Mouse (Mus musculus) small intestine, adult 2 months (tissue): ENCODE measurements around the gene Adamts16. TPM values are rescaled to one million over a fixed set of nuclear protein-coding genes. Genes with fewer than 3 reads are reported as not detected.
"Not testable (repeated sequence)": the region's sequence is repeated elsewhere in the genome, so short reads cannot be mapped to it uniquely, and the experiment has no call there.

ENCODE experiments used
- H3K27ac ChIP-seq: fragments of 200-500 bp; 2 replicates; pipeline ENCODE4 v1.5.1; 2012; ENCODE audit warnings: low read depth, low read length, control low read depth, inconsistent platforms; ENCODE audit not compliant: insufficient read depth
- H3K27me3 ChIP-seq: fragments of 200-500 bp; 2 replicates; pipeline ENCODE4 v1.6.1; 2012; ENCODE audit warnings: mild to moderate bottlenecking, moderate library complexity, low read length, inconsistent platforms; ENCODE audit not compliant: control insufficient read depth, insufficient read depth
- H3K36me3 ChIP-seq: fragments of 200-500 bp; 2 replicates; pipeline ENCODE4 v1.6.1; 2012; ENCODE audit warnings: mild to moderate bottlenecking, low read length, control low read depth, inconsistent platforms; ENCODE audit not compliant: control insufficient read depth, insufficient read depth
- H3K4me1 ChIP-seq: fragments of 200-500 bp; 2 replicates; pipeline ENCODE4 v1.6.1; 2012; ENCODE audit warnings: low read length, inconsistent platforms, mixed read lengths; ENCODE audit not compliant: control insufficient read depth, insufficient read depth, insufficient read length
- H3K4me3 ChIP-seq: fragments of 200-500 bp; 2 replicates; pipeline ENCODE4 v1.5.1; 2012; ENCODE audit warnings: low read depth, mild to moderate bottlenecking, control low read depth, inconsistent platforms, low read length, moderate library complexity
- CTCF ChIP-seq: fragments of 200-500 bp; IDR thresholded peaks from 2 replicates; pipeline ENCODE4 v1.5.1; 2012; ENCODE audit warnings: low read depth, mild to moderate bottlenecking, control low read depth, inconsistent platforms, low read length, moderate library complexity, mixed read lengths; ENCODE audit not compliant: insufficient replicate concordance, insufficient read length; ENCODE audit errors: extremely low read depth
- POLR2A ChIP-seq: fragments of 200-500 bp; IDR thresholded peaks from 2 replicates; pipeline ENCODE4 v1.6.1; 2012; ENCODE audit warnings: low read depth, mild to moderate bottlenecking, control low read depth, inconsistent platforms, low read length, moderate library complexity
- WGBS: fragments of 180-500 bp; shearing (Covaris S2); methylation state at CpG from one replicate; pipeline ENCODE4 v1.1.7; 2018; 5-methylcytosine and 5-hydroxymethylcytosine counted together
- polyA plus RNA-seq: library from polyadenylated mRNA; depleted of rRNA; stranded (reverse); fragments of >200 nt; gene quantifications from 2 replicates; pipeline ENCODE4 v1.2.3, GENCODE M21; 2012; rRNA removed

The Adamts16 gene
- 0.08 TPM in 1 of 2 replicates, not detected in the other for polyA plus RNA-seq

GRCm38 (mm10) chr13:70841421-70841904 is at the start of gene Adamts16:
TSS of gene Adamts16 (minus strand) at chr13:70841811.
- no peaks in the 10 kb centered on the region for H3K36me3 ChIP-seq
- TF ChIP-seq POLR2A (no peak), CTCF (no peak)
- peak within 1 kb of the TSS; percentile 41 for H3K4me3 ChIP-seq
- H3K27me3 ChIP-seq = peaks cover 5% of the 10 kb centered on the region; the same call in 1 of the 2 replicates
- H3K27ac ChIP-seq = no peak within 1 kb of the TSS
- H3K4me1 ChIP-seq = peaks cover 18% of the 10 kb centered on the region
- WGBS = 4% methylated on average over 18 of the region's 18 CpGs

- no peak overlapping the region for H3K27ac ChIP-seq
- no peak overlapping the region for H3K4me3 ChIP-seq
- TF ChIP-seq CTCF = no peak
- TF ChIP-seq POLR2A = no peak
- H3K36me3 ChIP-seq = no peaks in the 10 kb centered on the region
- 96% methylated on average over 1 of the region's 1 CpGs for WGBS
- H3K4me1 ChIP-seq = no peaks in the 10 kb centered on the region
- H3K27me3 ChIP-seq = no peaks in the 10 kb centered on the region
These were observed 45.5 kb upstream of the Adamts16 start for GRCm38 (mm10) chr13:70887136-70887535.

- no peak overlapping the region for H3K27ac ChIP-seq
- H3K36me3 ChIP-seq = no peaks in the 10 kb centered on the region
- 83% methylated on average over 2 of the region's 2 CpGs for WGBS
- no peaks in the 10 kb centered on the region for H3K27me3 ChIP-seq
- no peak overlapping the region for H3K4me3 ChIP-seq
- H3K4me1 ChIP-seq = peaks cover 2% of the 10 kb centered on the region; the same call in 1 of the 2 replicates
- TF ChIP-seq POLR2A (no peak), CTCF (no peak)
These were observed 43.4 kb upstream of the Adamts16 start for GRCm38 (mm10) chr13:70885006-70885405.

- no peaks in the 10 kb centered on the region for H3K36me3 ChIP-seq
- WGBS = 52% methylated on average over 12 of the region's 12 CpGs
- H3K27me3 ChIP-seq = no peaks in the 10 kb centered on the region
- H3K27ac ChIP-seq = no peak overlapping the region
- H3K4me1 ChIP-seq = peaks cover 2% of the 10 kb centered on the region; the same call in 1 of the 2 replicates
- TF ChIP-seq POLR2A (no peak), CTCF (no peak)
- no peak overlapping the region for H3K4me3 ChIP-seq
These were observed 42.6 kb upstream of the Adamts16 start for GRCm38 (mm10) chr13:70883891-70884890.

- not testable (repeated sequence) for H3K4me3 ChIP-seq, H3K27me3 ChIP-seq, H3K27ac ChIP-seq, H3K4me1 ChIP-seq, H3K36me3 ChIP-seq
- WGBS = 28% methylated on average over 2 of the region's 2 CpGs
These were observed 38.4 kb upstream of the Adamts16 start for GRCm38 (mm10) chr13:70879971-70880370.

GRCm38 (mm10) chr13:70877550-70877913 is 35.9 kb upstream of the Adamts16 start:
- H3K4me3 ChIP-seq = no peak overlapping the region
- no peak overlapping the region for H3K27ac ChIP-seq
- TF ChIP-seq CTCF = no peak
- no peak for TF ChIP-seq POLR2A
- no peaks in the 10 kb centered on the region for H3K27me3 ChIP-seq
- no peaks in the 10 kb centered on the region for H3K36me3 ChIP-seq
- WGBS = 98% methylated on average over 1 of the region's 1 CpGs
- H3K4me1 ChIP-seq = peaks cover 4% of the 10 kb centered on the region; the same call in 1 of the 2 replicates
